Mouse (Mus musculus) brain, embryonic 14.5 days (tissue): ENCODE results near the gene Mgll. TPM values are rescaled to one million over a fixed set of nuclear protein-coding genes. Genes with fewer than 3 reads are reported as not detected.

Experiments
- DNase-seq: peaks from one replicate; pipeline ENCODE4 v3.0.0-alpha.2; 2011; ENCODE audit warnings: low read depth
- CTCF ChIP-seq: fragments of 200-500 bp; IDR thresholded peaks from 2 replicates; pipeline ENCODE4 v1.5.1; 2012; ENCODE audit warnings: inconsistent platforms, mild to moderate bottlenecking, moderate library complexity, borderline replicate concordance; ENCODE audit not compliant: insufficient read depth, insufficient read length; ENCODE audit errors: extremely low read depth
- POLR2A ChIP-seq: fragments of 200-500 bp; IDR thresholded peaks from 2 replicates; pipeline ENCODE4 v1.6.1; 2012; ENCODE audit warnings: mild to moderate bottlenecking, inconsistent platforms, borderline replicate concordance; ENCODE audit not compliant: poor library complexity, insufficient read depth, insufficient read length, severe bottlenecking; ENCODE audit errors: extremely low read depth
- polyA plus RNA-seq: library from polyadenylated mRNA; depleted of rRNA; stranded (reverse); fragments of >200 nt; gene quantifications from 2 replicates; pipeline ENCODE4 v1.2.3, GENCODE M21; 2012

Mgll gene
- polyA plus RNA-seq, 1 experiment = 8.8 TPM

DNA sequence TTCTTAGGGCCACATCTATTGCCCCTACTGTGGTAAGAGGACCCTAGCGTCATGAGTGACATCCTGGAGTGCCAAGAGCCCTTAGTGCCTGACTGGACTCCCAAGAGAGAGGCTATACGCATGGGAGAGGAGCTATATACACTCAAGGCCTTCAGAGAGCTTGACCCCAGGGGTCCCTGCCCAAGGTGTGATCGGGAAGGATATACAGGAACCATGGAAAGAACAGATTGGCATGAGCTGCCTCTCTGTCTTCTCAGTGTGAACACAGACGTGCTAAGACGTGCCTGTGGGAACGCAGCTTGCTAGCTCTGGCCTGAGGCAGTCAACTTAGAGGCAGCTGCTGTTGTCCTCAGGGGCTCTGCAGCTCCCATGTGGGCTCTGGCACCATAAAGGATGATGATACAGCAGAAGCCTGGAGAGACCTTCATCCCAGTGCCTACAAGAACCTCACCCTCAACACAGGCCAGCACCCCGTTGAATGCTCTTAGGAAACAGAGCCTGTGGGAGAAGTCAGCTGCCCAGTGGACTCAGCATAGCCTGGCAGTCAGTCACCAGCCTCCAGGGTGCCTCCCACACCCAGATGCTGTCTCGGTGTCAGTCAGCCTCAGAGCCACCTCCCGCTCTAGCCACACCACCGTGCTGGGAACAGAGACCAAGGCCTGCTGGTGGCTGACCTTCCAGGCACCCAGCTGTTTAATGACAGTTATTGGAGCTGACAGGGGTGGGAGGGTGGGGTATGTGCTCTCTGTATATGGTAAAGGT lies 61.8 kb downstream of the Mgll start:
- no peak for TF ChIP-seq CTCF
- no peak for TF ChIP-seq POLR2A
- DNase-seq = no peak

DNA sequence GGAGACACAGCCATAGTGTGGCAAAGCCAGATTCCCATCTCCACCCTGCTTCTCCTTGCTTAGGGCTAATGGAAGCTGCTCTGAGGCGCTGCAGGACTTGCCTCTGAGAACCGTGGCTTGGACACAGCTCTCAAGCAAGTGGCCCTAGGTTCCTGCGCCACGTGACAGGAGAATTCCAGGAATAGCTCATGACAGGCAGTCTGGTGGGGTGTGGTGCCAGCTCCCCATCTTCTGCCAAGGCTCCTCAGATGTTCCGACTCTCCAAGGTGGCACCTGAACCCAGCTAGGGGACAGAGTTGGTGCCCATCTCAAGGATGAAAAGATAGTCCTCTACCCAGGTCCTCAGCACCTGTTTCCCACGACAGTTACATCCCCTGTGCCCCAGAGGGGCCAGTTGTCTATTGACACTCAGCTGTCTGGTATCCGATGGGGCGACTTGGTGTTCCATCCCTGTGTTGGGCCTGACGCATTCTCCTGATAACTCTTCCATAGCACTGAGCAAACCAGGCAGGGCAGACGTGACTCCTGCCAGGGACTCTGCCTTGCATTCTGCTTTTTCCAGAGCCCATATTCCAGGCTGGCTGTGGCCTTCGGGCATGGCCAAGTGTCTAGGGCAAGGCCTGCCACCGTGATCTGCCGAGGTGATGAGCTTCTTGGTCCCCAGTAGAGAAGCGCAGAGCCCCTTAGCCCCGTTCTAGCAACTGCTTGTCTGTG lies 62.7 kb downstream of the Mgll start:
- TF ChIP-seq CTCF = no peak
- no peak for TF ChIP-seq POLR2A
- no peak for DNase-seq

DNA sequence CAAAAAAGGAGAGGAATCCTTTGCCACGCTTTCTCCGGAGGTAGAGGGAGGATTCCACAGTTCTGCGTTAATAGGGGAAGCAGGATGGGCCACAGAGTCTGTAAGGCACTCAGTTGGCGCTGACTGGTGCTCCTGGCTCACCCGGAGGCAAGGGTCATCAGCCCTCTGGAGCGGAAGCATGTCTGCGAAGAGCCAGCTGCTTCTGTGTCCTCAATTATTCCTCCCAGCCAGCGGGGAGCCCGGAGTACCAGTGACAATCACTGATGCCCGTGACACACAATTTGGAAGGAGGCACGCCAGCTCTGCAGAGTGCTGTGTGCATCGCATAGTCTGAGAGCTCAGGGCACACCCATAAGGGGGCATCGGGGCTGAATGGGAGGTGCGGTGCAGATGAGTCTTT lies 63.3 kb downstream of the Mgll start:
- DNase-seq = peak; percentile 58
- TF ChIP-seq CTCF = no peak
- TF ChIP-seq POLR2A = no peak

DNA sequence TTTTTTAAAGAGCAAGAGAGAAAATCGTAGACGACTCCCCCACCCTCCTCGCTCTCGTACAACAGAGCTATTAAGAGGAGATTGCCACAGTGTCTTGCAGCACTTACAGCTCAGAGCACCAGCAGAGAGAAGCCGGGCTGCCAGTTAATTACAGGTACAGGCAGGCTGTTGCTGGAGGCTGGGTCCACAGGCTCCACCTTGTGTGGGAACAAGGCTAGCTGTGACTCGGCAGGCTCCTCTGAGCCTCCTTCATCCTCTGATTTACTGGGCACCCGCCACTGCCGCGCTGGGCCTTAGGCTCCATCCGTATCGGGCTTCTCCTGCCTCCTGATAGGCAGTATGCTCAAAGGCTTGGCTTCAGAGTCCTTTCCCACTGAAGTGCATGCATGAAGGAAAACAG lies 64.0 kb downstream of the Mgll start:
- DNase-seq = peak; percentile 71
- no peak for TF ChIP-seq POLR2A
- TF ChIP-seq CTCF = no peak

DNA sequence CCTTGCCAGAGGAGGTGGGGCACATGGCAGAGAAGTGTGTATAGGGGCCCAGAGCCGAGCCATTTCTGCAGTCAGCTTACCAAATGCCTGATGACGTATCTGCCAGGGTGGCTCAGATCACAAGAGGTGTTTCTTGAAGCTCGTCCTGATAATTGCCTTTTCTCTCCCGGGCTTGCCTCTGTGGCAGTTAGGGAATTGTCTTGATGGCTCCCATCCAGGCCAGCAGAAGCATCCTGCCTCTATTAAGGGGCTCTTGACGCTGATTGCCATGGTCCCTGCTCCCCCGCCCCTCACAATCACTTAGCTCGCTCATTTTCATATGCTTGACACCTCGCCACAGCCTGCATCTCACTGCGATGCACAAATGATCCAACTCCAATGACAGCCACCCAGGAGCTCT lies 67.1 kb downstream of the Mgll start:
- DNase-seq = peak; percentile 90
- no peak for TF ChIP-seq CTCF
- no peak for TF ChIP-seq POLR2A

DNA sequence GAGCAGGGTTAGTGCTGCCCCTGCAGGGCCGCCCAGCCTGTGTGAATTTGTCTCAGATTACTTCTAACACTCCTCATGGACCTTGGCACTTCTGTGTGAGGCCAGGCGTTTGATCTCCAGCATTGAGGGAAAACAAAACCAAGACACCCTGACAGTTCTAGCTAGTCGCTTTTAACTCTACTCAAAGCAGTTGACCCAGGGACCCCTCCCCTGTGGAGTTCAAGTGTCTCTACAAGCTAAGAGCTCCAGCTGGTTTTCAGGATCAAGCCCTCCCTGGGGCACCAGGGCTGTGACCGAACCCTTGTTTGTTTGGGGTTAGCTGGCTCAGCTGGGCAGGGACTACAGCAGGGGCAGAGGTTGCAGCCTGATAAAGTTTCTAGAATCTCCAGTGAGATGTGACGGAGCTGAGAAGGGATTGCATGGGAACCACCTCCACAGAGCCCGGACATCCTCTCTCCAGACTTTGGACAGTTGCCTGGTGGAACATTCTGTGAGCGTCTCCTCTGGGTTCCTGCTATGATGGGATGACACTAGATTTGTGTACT lies 68.0 kb downstream of the Mgll start:
- TF ChIP-seq POLR2A = no peak
- TF ChIP-seq CTCF = no peak
- no peak for DNase-seq

DNA sequence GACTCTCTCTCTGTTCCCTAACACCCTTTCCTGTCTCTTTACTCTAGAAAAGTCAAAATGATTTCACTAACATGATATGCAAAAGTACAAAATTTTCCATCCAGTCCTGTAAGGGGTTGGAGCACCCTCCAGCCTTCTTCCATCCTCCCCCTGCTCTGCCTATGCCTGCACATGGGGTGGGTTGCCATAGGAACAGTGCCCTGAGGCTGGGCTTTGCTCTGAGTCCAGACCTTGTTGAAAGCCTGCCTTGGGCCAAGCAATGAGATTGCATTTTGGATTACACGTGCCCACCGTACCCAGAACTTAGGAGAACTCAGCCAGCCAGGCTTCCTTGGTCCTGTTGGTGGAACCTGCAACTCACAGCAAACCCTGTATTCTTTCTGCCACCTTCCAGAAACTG lies 69.0 kb downstream of the Mgll start:
- TF ChIP-seq CTCF (no peak), POLR2A (no peak)
- peak; percentile 86 for DNase-seq

DNA sequence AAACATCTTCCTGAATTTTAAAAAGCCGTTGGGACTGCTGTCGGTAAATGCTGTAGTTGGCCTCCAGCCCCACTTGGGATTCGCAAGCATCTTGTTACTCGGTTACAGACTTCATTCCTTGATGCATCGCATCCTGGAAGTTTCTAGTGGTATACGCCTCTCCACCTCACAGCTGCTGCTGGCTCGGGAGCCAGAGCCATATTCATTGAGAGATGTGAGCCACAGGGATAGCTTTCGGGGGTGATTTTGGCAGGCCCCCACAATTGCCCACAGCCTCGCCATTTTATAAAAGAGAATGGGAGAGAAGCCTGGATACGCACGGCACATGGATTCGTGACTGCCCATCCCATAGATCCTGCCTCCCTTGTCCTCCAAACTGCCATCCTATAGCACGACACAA lies 69.7 kb downstream of the Mgll start:
- DNase-seq = peak; percentile 70
- TF ChIP-seq CTCF (no peak), POLR2A (no peak)

DNA sequence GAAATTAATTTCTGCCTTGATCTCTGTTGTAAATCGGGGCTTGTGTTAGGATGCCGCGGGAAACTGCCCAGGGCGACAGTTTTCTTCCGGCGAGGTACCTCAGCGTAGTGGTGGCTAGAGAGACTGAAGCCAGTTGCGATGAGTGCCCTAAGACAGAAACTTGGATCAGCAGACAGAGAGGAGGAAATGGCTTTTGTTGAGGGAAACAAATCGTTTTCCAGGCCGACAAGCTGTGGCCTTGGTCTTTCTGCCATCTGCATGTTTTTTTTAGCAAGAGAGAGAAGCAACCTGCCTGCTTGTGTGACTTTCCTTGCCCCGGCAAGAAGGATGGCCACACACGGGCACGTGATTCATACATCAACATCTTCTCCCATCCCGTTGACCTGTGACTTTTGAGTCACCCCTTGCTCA lies 70.4 kb downstream of the Mgll start:
- peak; percentile 74 for DNase-seq

DNA sequence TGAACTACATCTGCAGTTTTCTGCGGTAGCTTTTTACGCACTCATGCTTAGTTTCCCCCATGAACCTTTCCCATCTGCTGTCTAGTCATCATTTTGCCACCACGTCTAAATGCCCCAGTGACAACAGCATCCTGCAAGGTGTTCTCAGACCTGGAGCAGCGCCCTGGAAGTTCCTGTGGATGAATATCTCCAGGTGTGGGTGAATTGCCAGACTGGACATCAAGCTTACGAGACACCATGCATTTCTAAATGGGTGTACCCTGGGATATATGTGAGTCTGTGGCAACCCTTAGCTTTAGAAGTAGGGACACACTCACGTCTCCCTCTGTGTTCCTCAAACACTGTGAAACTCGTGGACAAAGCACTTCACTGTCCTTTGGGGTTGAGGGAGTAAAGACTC lies 76.0 kb downstream of the Mgll start:
- TF ChIP-seq POLR2A = no peak
- TF ChIP-seq CTCF = no peak
- no peak for DNase-seq

More for the DNA sequence above, 70.4 kb downstream of the Mgll start:
- TF ChIP-seq CTCF (no peak), POLR2A (no peak)

DNA sequence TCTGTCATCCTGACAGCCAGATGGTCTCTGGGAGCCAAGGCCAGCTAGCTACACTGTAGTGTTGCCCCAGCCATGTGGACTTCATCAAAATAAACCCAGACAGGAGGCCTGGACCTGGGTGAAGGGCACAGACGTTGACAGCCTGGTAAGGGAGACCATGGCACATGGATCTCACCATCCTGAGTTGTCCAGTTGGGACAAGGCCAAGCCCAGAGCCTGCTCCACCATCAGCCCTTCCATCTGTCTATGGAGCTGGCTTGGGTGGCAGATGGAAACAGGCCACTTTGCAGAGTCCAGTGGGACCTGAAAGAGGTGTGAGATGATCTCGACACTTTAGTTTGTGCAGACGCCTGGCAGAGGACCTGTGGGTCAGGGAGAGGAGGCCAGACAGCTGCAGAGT lies 76.5 kb downstream of the Mgll start:
- TF ChIP-seq CTCF (no peak), POLR2A (no peak)
- DNase-seq = no peak
